Mouse (Mus musculus) megakaryocyte, adult 5-6 weeks (primary cell): Measurements from ENCODE around the gene Slc17a3. TPM values are rescaled to one million over a fixed set of nuclear protein-coding genes. Genes with fewer than 3 reads are reported as not detected.

Experiments used
- ATAC-seq: 2 replicates; pipeline ENCODE4 v1.8.0; 2016; ENCODE audit warnings: mild to moderate bottlenecking, inconsistent platforms; ENCODE audit not compliant: poor library complexity, severe bottlenecking
- total RNA-seq, 2 experiments: library from RNA; stranded (forward) in 1 of 2; stranded (reverse) in 1 of 2; fragments of 153-499, 151-499 nt in 1 of 2; fragments of 221-1000, 200-1000 nt in 1 of 2; gene quantifications; 2 replicates each; pipeline versions ENCODE4 v1.2.3 to v1.2.4; 2015 to 2017

Slc17a3 gene
- total RNA-seq, 2 experiments from 2014 or later = not detected

DNA sequence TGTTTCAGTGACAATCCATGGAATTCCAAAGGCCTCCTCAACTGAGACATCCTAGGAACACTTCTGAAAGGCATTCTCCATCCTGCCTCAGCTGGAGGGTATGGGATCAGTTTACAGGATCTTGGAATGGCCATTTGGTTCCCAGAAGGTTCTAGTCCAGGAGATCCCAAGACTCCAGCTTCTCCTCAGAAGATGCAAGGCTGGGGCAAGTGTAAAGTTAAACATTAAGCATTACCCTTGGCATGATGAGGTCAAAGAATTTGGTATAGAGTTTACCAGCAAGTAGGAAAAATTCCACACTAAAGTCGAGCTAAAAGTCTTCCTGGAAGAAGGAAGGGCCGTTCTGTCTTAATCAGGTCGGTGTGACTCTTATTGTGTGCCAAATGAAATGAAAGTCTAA is 30.8 kb downstream of the Slc17a3 start:
- no peak for ATAC-seq

DNA sequence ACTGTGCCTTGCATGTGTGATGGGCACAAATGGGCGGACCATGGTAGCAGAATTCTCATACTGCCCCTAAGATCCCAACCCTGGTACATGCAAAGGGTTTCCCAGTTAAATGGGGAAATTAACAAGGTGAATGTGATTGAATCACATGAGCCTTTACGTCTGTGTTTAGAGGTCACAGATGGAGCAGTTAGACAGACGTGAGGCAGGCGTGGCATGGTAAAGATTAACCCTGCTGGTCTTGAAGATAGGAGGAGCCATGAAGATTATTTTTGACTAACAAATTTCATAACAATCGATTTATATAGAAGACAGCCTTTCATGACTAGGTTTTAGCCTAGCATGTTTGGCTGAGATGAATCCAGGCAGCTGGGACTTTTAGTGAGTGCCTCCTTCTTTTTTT is 33.9 kb downstream of the Slc17a3 start:
- ATAC-seq = no peak

DNA sequence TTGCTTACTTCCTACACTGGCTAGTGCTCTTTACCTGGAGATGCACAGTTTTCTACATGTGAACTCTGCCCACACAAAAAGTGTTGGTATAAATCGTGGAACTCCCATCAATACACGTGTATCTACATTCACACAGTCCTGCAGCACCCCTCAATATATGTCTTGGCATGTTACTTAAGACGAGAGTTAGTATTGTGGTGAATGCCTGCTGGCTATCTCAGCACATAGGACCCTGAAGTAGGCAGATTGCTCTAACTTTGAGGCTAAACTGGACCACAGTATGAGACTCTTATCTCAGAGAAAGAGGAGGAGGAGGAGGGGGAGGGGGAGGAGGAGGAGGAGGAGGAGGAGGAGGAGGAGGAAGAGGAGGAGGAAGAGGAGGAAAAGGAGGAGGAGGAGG is 39.9 kb downstream of the Slc17a3 start:
- no peak for ATAC-seq

- ATAC-seq = peak; percentile 90
Observed at GRCm38 (mm10) chr13:23879636-23880035, 40.4 kb downstream of the Slc17a3 start.

DNA sequence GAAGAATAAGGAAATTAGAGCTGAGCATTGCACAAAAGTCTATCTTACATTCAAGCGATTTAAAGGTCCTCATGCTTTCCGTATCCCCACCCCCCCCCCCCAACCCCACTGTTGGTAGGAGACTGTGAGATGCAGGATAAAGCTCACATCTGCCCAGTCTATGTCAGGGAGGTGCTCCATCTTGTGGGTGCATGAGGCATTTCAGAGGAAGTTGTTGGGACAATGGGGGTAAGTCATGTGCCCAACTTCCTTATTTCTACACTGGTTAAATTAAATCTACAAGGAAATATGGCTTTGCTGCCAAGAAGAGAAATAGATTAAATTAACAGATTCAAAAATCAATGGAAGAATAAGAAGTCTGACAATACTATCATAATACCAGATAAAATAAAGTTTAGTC is 46.3 kb downstream of the Slc17a3 start:
- ATAC-seq = peak; percentile 93

- ATAC-seq = peak; percentile 57
Observed at GRCm38 (mm10) chr13:23887026-23887725, 47.9 kb downstream of the Slc17a3 start.

GRCm38 (mm10) chr13:23889011-23889605 is 49.9 kb downstream of the Slc17a3 start:
- no peak for ATAC-seq

DNA sequence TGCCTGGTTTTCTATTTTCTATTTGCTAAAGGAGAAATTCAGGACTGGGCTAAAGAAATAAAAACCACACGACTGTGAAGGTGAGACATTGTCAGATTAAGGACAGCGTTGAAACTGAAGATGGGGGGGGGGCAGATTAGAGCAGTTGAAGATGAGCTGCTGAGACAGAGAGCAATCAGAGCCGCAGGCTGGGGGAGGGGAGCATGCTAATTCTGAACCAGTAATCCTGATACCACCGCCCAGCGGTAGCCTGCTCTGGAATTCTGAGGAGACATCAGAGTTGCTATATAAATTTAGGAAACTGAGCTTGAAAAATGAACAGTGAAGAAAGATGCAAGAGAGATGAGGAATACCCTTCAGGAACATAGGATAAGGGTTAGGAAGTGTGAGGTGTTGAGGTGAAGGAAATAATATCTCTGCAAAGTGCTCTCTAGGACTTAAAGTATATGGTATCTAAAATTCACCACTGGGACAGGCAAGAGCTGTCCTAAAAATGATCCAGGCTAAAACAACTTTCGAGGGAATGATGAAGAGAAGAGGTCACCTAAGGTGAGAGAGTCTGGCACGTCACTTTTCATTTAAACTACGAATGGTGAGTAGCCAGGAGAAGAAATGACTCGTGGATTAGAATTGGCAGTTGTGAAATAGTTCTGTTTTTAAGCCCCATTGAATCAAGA is 53.5 kb downstream of the Slc17a3 start:
- ATAC-seq = no peak

- ATAC-seq = no peak
Observed at GRCm38 (mm10) chr13:23893269-23893593, 54.0 kb downstream of the Slc17a3 start.

DNA sequence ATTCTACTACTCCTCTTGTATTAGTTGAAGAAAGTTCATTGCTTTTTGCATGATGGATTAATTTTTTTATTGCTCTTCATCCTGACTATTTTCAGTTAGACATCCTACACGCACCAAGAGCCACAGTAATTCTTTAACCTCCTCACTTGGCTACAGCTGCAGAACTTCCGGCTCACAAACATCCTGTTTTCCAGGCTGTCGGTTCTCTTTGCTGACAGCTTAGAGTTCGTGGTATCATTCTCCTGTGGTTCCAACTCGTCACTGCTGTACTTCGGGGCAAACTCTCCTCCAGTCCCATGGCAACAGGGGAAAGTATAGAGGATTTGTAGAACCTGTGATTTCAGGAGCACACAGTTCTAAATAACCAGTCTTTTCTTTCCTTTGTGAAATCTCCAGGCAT is 59.0 kb downstream of the Slc17a3 start:
- ATAC-seq = no peak

- no peak for ATAC-seq
Observed at GRCm38 (mm10) chr13:23906906-23907305, 67.7 kb downstream of the Slc17a3 start.

DNA sequence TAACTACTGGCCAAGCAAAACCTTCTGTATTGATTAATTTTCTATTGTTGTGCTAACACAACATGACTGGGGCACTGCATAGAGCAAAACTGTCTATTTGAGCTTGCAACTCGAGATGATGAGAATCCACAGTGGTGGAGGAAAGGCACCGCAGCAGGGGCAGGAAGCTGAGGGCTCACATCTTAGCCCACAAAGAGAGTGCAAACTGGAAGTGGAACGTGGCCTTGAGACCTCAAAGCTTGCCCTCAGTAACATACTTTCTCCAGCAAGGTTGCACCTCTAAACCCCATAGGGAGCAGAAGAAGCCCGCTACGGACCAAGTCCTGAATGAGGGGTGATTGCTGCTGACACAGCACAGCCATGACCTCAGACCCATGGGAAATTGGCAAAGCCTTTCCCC is 70.9 kb downstream of the Slc17a3 start:
- no peak for ATAC-seq

Other genes starting within 250 kb of the Slc17a3 start
- 15.1 and 16.4 TPM in 2 replicates for gene Hist1h2be, start 218.3 kb upstream of the Slc17a3 start, total RNA-seq (2015)
- 110 and 115 TPM in 2 replicates for gene Hist1h2be, start 218.3 kb upstream of the Slc17a3 start, total RNA-seq (2017)
- 408 and 475 TPM in 2 replicates for gene Hist1h1e, start 216.9 kb upstream of the Slc17a3 start, total RNA-seq (2015)
- gene Hist1h1e, start 216.9 kb upstream of the Slc17a3 start, total RNA-seq (2017) = 457 and 467 TPM in 2 replicates
- gene Hist1h2ac, start 155.5 kb upstream of the Slc17a3 start, total RNA-seq (2015) = 10.3 and 12.0 TPM in 2 replicates
- gene Hist1h2ac, start 155.5 kb upstream of the Slc17a3 start, total RNA-seq (2017) = 67.7 and 81.2 TPM in 2 replicates
- gene Hist1h2bc, start 155.2 kb upstream of the Slc17a3 start, total RNA-seq (2015) = 40.3 and 42.6 TPM in 2 replicates
- gene Hist1h2bc, start 155.2 kb upstream of the Slc17a3 start, total RNA-seq (2017) = 253 and 263 TPM in 2 replicates
- gene Hist1h1t, start 143.6 kb upstream of the Slc17a3 start, total RNA-seq (2015) = 0.94 TPM in 1 of 2 replicates, not detected in the other
- 2.7 and 5.3 TPM in 2 replicates for gene Hist1h1t, start 143.6 kb upstream of the Slc17a3 start, total RNA-seq (2017)
- gene Hist1h4c, start 141.0 kb upstream of the Slc17a3 start, total RNA-seq (2015) = 60.8 and 62.1 TPM in 2 replicates
- 282 and 359 TPM in 2 replicates for gene Hist1h4c, start 141.0 kb upstream of the Slc17a3 start, total RNA-seq (2017)
- 12.3 and 17.1 TPM in 2 replicates for gene Hfe, start 128.6 kb upstream of the Slc17a3 start, total RNA-seq (2015)
- 7.6 and 8.5 TPM in 2 replicates for gene Hfe, start 128.6 kb upstream of the Slc17a3 start, total RNA-seq (2017)
- 179 and 186 TPM in 2 replicates for gene Hist1h1c, start 100.6 kb upstream of the Slc17a3 start, total RNA-seq (2015)
- 1,288 and 1,327 TPM in 2 replicates for gene Hist1h1c, start 100.6 kb upstream of the Slc17a3 start, total RNA-seq (2017)
- 115 and 119 TPM in 2 replicates for gene Hist1h3c, start 93.8 kb upstream of the Slc17a3 start, total RNA-seq (2015)
- gene Hist1h3c, start 93.8 kb upstream of the Slc17a3 start, total RNA-seq (2017) = 508 and 593 TPM in 2 replicates
- gene Hist1h2bb, start 92.7 kb upstream of the Slc17a3 start, total RNA-seq (2015) = 264 and 296 TPM in 2 replicates
- 5,681 and 7,839 TPM in 2 replicates for gene Hist1h2bb, start 92.7 kb upstream of the Slc17a3 start, total RNA-seq (2017)
- 64.3 and 114 TPM in 2 replicates for gene Hist1h2ab, start 88.3 kb upstream of the Slc17a3 start, total RNA-seq (2015)
- 3,821 and 4,666 TPM in 2 replicates for gene Hist1h2ab, start 88.3 kb upstream of the Slc17a3 start, total RNA-seq (2017)
- 495 and 572 TPM in 2 replicates for gene Hist1h3b, start 87.2 kb upstream of the Slc17a3 start, total RNA-seq (2015)
- 546 and 613 TPM in 2 replicates for gene Hist1h3b, start 87.2 kb upstream of the Slc17a3 start, total RNA-seq (2017)
- gene Hist1h4b, start 82.4 kb upstream of the Slc17a3 start, total RNA-seq (2015) = 64.8 and 95.3 TPM in 2 replicates
- 562 and 732 TPM in 2 replicates for gene Hist1h4b, start 82.4 kb upstream of the Slc17a3 start, total RNA-seq (2017)
- 58.1 TPM in 2 replicates for gene Hist1h4a, start 78.2 kb upstream of the Slc17a3 start, total RNA-seq (2015)
- gene Hist1h4a, start 78.2 kb upstream of the Slc17a3 start, total RNA-seq (2017) = 540 and 548 TPM in 2 replicates
- gene Hist1h3a, start 77.0 kb upstream of the Slc17a3 start, total RNA-seq (2015) = 53.9 and 67.3 TPM in 2 replicates
- gene Hist1h3a, start 77.0 kb upstream of the Slc17a3 start, total RNA-seq (2017) = 527 and 571 TPM in 2 replicates
- 117 and 119 TPM in 2 replicates for gene Hist1h1a, start 75.8 kb upstream of the Slc17a3 start, total RNA-seq (2015)
- gene Hist1h1a, start 75.8 kb upstream of the Slc17a3 start, total RNA-seq (2017) = 1,654 and 1,862 TPM in 2 replicates
- gene Trim38, start 69.5 kb upstream of the Slc17a3 start, total RNA-seq (2015) = not detected in 2 replicates
- not detected in 2 replicates for gene Trim38, start 69.5 kb upstream of the Slc17a3 start, total RNA-seq (2017)
- not detected in 2 replicates for gene Slc17a2, start 32.4 kb upstream of the Slc17a3 start, total RNA-seq (2015)
- gene Slc17a2, start 32.4 kb upstream of the Slc17a3 start, total RNA-seq (2017) = not detected in 2 replicates
- gene Slc17a1, start 28.3 kb downstream of the Slc17a3 start, total RNA-seq (2015) = not detected in 2 replicates
- not detected in 2 replicates for gene Slc17a1, start 28.3 kb downstream of the Slc17a3 start, total RNA-seq (2017)
- gene Slc17a4, start 75.6 kb downstream of the Slc17a3 start, total RNA-seq (2015) = not detected in 2 replicates
- not detected in 2 replicates for gene Slc17a4, start 75.6 kb downstream of the Slc17a3 start, total RNA-seq (2017)
- not detected in 2 replicates for gene Hist1h2ba, start 94.7 kb downstream of the Slc17a3 start, total RNA-seq (2015)
- not detected in 2 replicates for gene Hist1h2ba, start 94.7 kb downstream of the Slc17a3 start, total RNA-seq (2017)
- gene Hist1h2aa, start 95.0 kb downstream of the Slc17a3 start, total RNA-seq (2015) = not detected in 2 replicates
- not detected in 2 replicates for gene Hist1h2aa, start 95.0 kb downstream of the Slc17a3 start, total RNA-seq (2017)
- not detected in 2 replicates for gene Scgn, start 151.8 kb downstream of the Slc17a3 start, total RNA-seq (2015)
- gene Scgn, start 151.8 kb downstream of the Slc17a3 start, total RNA-seq (2017) = not detected in 2 replicates